Mouse (Mus musculus): ENCODE data around the gene Rad51b. TPM values are rescaled to one million over a fixed set of nuclear protein-coding genes. Genes with fewer than 3 reads are reported as not detected.

Gene Rad51b
- polyA plus RNA-seq, 1 experiment from 2014 or later: 6.6 TPM

- Histone ChIP-seq H3K4me3 (no peak overlapping the region), H3K27ac (no peak overlapping the region), H3K4me1 (replicated peaks) (no peaks in the 10 kb centered on the region), H3K27me3 (ENCODE audit: insufficient read depth, poor library complexity, severe bottlenecking) (no peaks in the 10 kb centered on the region), H3K9me3 (no peaks in the 10 kb centered on the region), H3K36me3 (no peaks in the 10 kb centered on the region)
- DNase-seq (ENCODE audit: low spot score): no peak
- WGBS: 90% methylated on average over 2 of the region's 2 CpGs
Measured at GRCm38 (mm10) chr12:79364284-79364683, 67.2 kb downstream of the Rad51b start.

- Histone ChIP-seq H3K36me3 (no peaks in the 10 kb centered on the region), H3K4me3 (no peak overlapping the region), H3K27ac (no peak overlapping the region), H3K9me3 (no peaks in the 10 kb centered on the region), H3K27me3 (ENCODE audit: insufficient read depth, poor library complexity, severe bottlenecking) (no peaks in the 10 kb centered on the region), H3K4me1 (replicated peaks) (no peaks in the 10 kb centered on the region)
- no peak for DNase-seq (ENCODE audit: low spot score)
- 95% methylated on average over 3 of the region's 3 CpGs for WGBS
Measured at GRCm38 (mm10) chr12:79368818-79369217, 71.7 kb downstream of the Rad51b start.

- Histone ChIP-seq H3K4me3 (no peak overlapping the region), H3K4me1 (replicated peaks) (no peaks in the 10 kb centered on the region), H3K27me3 (ENCODE audit: insufficient read depth, poor library complexity, severe bottlenecking) (no peaks in the 10 kb centered on the region), H3K27ac (no peak overlapping the region), H3K9me3 (no peaks in the 10 kb centered on the region), H3K36me3 (no peaks in the 10 kb centered on the region)
- no peak for DNase-seq (ENCODE audit: low spot score)
- 86% methylated on average over 7 of the region's 7 CpGs for WGBS
Measured at GRCm38 (mm10) chr12:79369512-79370165, 72.6 kb downstream of the Rad51b start.

- Histone ChIP-seq H3K27me3 (ENCODE audit: insufficient read depth, poor library complexity, severe bottlenecking) (no peaks in the 10 kb centered on the region), H3K9me3 (no peaks in the 10 kb centered on the region), H3K27ac (no peak overlapping the region), H3K4me3 (no peak overlapping the region), H3K4me1 (replicated peaks) (no peaks in the 10 kb centered on the region), H3K36me3 (no peaks in the 10 kb centered on the region)
- WGBS: 85% methylated on average over 5 of the region's 5 CpGs
- DNase-seq (ENCODE audit: low spot score): no peak
Measured at GRCm38 (mm10) chr12:79372697-79373096, 75.6 kb downstream of the Rad51b start.

- Histone ChIP-seq H3K27me3 (ENCODE audit: insufficient read depth, poor library complexity, severe bottlenecking) (no peaks in the 10 kb centered on the region), H3K4me1 (replicated peaks) (0 out of 2 replicates have a peak, but pooled peaks cover 2% of the 10 kb centered on the region), H3K4me3 (no peak overlapping the region), H3K36me3 (no peaks in the 10 kb centered on the region), H3K9me3 (no peaks in the 10 kb centered on the region), H3K27ac (no peak overlapping the region)
- WGBS: 83% methylated on average over 1 of the region's 1 CpGs
- DNase-seq (ENCODE audit: low spot score): no peak
Measured at GRCm38 (mm10) chr12:79377378-79377777, 80.3 kb downstream of the Rad51b start.

GRCm38 (mm10) chr12:79377861-79378260, 80.8 kb downstream of the Rad51b start:
- no peaks in the 10 kb centered on the region for H3K9me3 ChIP-seq
- 68% methylated on average over 4 of the region's 4 CpGs for WGBS
- H3K4me1 ChIP-seq (replicated peaks): 0 out of 2 replicates have a peak, but pooled peaks cover 6% of the 10 kb centered on the region
- H3K4me3 ChIP-seq: no peak overlapping the region
- no peak overlapping the region for H3K27ac ChIP-seq
- H3K27me3 ChIP-seq (ENCODE audit: insufficient read depth, poor library complexity, severe bottlenecking): no peaks in the 10 kb centered on the region
- no peak for DNase-seq (ENCODE audit: low spot score)
- H3K36me3 ChIP-seq: no peaks in the 10 kb centered on the region

GRCm38 (mm10) chr12:79380190-79380589, 83.1 kb downstream of the Rad51b start:
- no peak for DNase-seq (ENCODE audit: low spot score)
- Histone ChIP-seq H3K9me3 (no peaks in the 10 kb centered on the region), H3K27me3 (ENCODE audit: insufficient read depth, poor library complexity, severe bottlenecking) (no peaks in the 10 kb centered on the region), H3K4me1 (replicated peaks) (peaks cover 17% of the 10 kb centered on the region), H3K4me3 (no peak overlapping the region), H3K36me3 (no peaks in the 10 kb centered on the region), H3K27ac (no peak overlapping the region)
- WGBS: 88% methylated on average over 1 of the region's 1 CpGs

- peaks cover 17% of the 10 kb centered on the region for H3K4me1 ChIP-seq (replicated peaks)
- no peaks in the 10 kb centered on the region for H3K9me3 ChIP-seq
- no peak overlapping the region for H3K4me3 ChIP-seq
- no peaks in the 10 kb centered on the region for H3K27me3 ChIP-seq (ENCODE audit: insufficient read depth, poor library complexity, severe bottlenecking)
- WGBS: 86% methylated on average over 3 of the region's 3 CpGs
- no peak for DNase-seq (ENCODE audit: low spot score)
- H3K27ac ChIP-seq: no peak overlapping the region
- H3K36me3 ChIP-seq: no peaks in the 10 kb centered on the region
Measured at GRCm38 (mm10) chr12:79381489-79381888, 84.4 kb downstream of the Rad51b start.

- WGBS: 71% methylated on average over 2 of the region's 2 CpGs
- no peak overlapping the region for H3K27ac ChIP-seq
- no peaks in the 10 kb centered on the region for H3K27me3 ChIP-seq (ENCODE audit: insufficient read depth, poor library complexity, severe bottlenecking)
- peaks cover 17% of the 10 kb centered on the region for H3K4me1 ChIP-seq (replicated peaks)
- H3K9me3 ChIP-seq: no peaks in the 10 kb centered on the region
- DNase-seq (ENCODE audit: low spot score): no peak
- H3K36me3 ChIP-seq: no peaks in the 10 kb centered on the region
- H3K4me3 ChIP-seq: no peak overlapping the region
Measured at GRCm38 (mm10) chr12:79382416-79382815, 85.3 kb downstream of the Rad51b start.

- Histone ChIP-seq H3K27me3 (ENCODE audit: insufficient read depth, poor library complexity, severe bottlenecking) (no peaks in the 10 kb centered on the region), H3K36me3 (no peaks in the 10 kb centered on the region), H3K4me3 (no peak overlapping the region), H3K4me1 (replicated peaks) (peaks cover 17% of the 10 kb centered on the region), H3K27ac (no peak overlapping the region), H3K9me3 (no peaks in the 10 kb centered on the region)
- no peak for DNase-seq (ENCODE audit: low spot score)
- whole genome bisulfite sequencing: 50% methylated on average over 3 of the region's 3 CpGs
Measured at GRCm38 (mm10) chr12:79383583-79383982, 86.5 kb downstream of the Rad51b start.

- Histone ChIP-seq H3K27me3 (ENCODE audit: insufficient read depth, poor library complexity, severe bottlenecking) (no peaks in the 10 kb centered on the region), H3K36me3 (no peaks in the 10 kb centered on the region), H3K9me3 (no peaks in the 10 kb centered on the region), H3K4me3 (no peak overlapping the region), H3K4me1 (replicated peaks) (peaks cover 25% of the 10 kb centered on the region), H3K27ac (no peak overlapping the region)
- no peak for DNase-seq (ENCODE audit: low spot score)
- WGBS: 74% methylated on average over 9 of the region's 9 CpGs
Measured at GRCm38 (mm10) chr12:79384787-79385186, 87.7 kb downstream of the Rad51b start.

- 84% methylated on average over 5 of the region's 5 CpGs for WGBS
- DNase-seq (ENCODE audit: low spot score): no peak
Measured at GRCm38 (mm10) chr12:79385199-79385598, 88.1 kb downstream of the Rad51b start.

GRCm38 (mm10) chr12:79387886-79388285, 90.8 kb downstream of the Rad51b start:
- Histone ChIP-seq H3K4me3 (no peak overlapping the region), H3K27me3 (ENCODE audit: insufficient read depth, poor library complexity, severe bottlenecking) (no peaks in the 10 kb centered on the region), H3K36me3 (no peaks in the 10 kb centered on the region), H3K9me3 (no peaks in the 10 kb centered on the region), H3K4me1 (replicated peaks) (peaks cover 21% of the 10 kb centered on the region), H3K27ac (no peak overlapping the region)
- 86% methylated on average over 6 of the region's 6 CpGs for WGBS
- no peak for DNase-seq (ENCODE audit: low spot score)

More at GRCm38 (mm10) chr12:79385199-79385598, 88.1 kb downstream of the Rad51b start:
- Histone ChIP-seq H3K36me3 (no peaks in the 10 kb centered on the region), H3K9me3 (no peaks in the 10 kb centered on the region), H3K4me3 (no peak overlapping the region), H3K27ac (no peak overlapping the region), H3K27me3 (ENCODE audit: insufficient read depth, poor library complexity, severe bottlenecking) (no peaks in the 10 kb centered on the region), H3K4me1 (replicated peaks) (peaks cover 27% of the 10 kb centered on the region)

- no peaks in the 10 kb centered on the region for H3K9me3 ChIP-seq
- no peaks in the 10 kb centered on the region for H3K36me3 ChIP-seq
- no peak overlapping the region for H3K27ac ChIP-seq
- WGBS: 89% methylated on average over 3 of the region's 3 CpGs
- H3K27me3 ChIP-seq (ENCODE audit: insufficient read depth, poor library complexity, severe bottlenecking): no peaks in the 10 kb centered on the region
- DNase-seq (ENCODE audit: low spot score): no peak
- peaks cover 12% of the 10 kb centered on the region; the same call in 1 of the 2 replicates for H3K4me1 ChIP-seq (replicated peaks)
- H3K4me3 ChIP-seq: no peak overlapping the region
Measured at GRCm38 (mm10) chr12:79389251-79389650, 92.2 kb downstream of the Rad51b start.
